Mouse (Mus musculus) liver, embryonic 16.5 days (tissue): Measurements from ENCODE around the gene Cgref1. TPM values are rescaled to one million over a fixed set of nuclear protein-coding genes. Genes with fewer than 3 reads are reported as not detected.
A peak's percentile ranks its signal among the peaks of the same experiment; 100 is the strongest.

Source experiments
- ATAC-seq: fragments of 200-750 bp; cut with Nextera tagmentation; 2 replicates; pipeline ENCODE4 v1.8.0; 2017; ENCODE audit warnings: low read depth, mild to moderate bottlenecking, moderate number of reproducible peaks, moderate library complexity
- H3K27ac ChIP-seq: fragments of 300-500 bp; sonication (generic); 2 replicates; pipeline ENCODE4 v1.5.1; 2014; ENCODE audit warnings: mild to moderate bottlenecking, low read length
- H3K27me3 ChIP-seq: fragments of 300-500 bp; sonication (generic); 2 replicates; pipeline ENCODE4 v1.6.1; 2014; ENCODE audit warnings: low read depth, low read length, mixed read lengths; ENCODE audit not compliant: control insufficient read depth, insufficient read depth
- H3K36me3 ChIP-seq: fragments of 300-500 bp; sonication (generic); 2 replicates; pipeline ENCODE4 v1.6.1; 2014; ENCODE audit warnings: mild to moderate bottlenecking; ENCODE audit not compliant: control insufficient read depth, insufficient read depth
- H3K4me1 ChIP-seq: fragments of 300-500 bp; sonication (generic); 2 replicates; pipeline ENCODE4 v1.6.1; 2014; ENCODE audit warnings: low read depth, low read length, mixed read lengths; ENCODE audit not compliant: control insufficient read depth
- H3K4me2 ChIP-seq: fragments of 300-500 bp; sonication (generic); 2 replicates; pipeline ENCODE4 v1.6.1; 2014; ENCODE audit warnings: low read depth, low read length, mixed read lengths
- H3K4me3 ChIP-seq: fragments of 300-500 bp; sonication (generic); 2 replicates; pipeline ENCODE4 v1.5.1; 2014; ENCODE audit warnings: low read depth, mild to moderate bottlenecking, low read length
- H3K9ac ChIP-seq: fragments of 300-500 bp; sonication (generic); 2 replicates; pipeline ENCODE4 v1.6.1; 2014; ENCODE audit warnings: low read depth, low read length
- H3K9me3 ChIP-seq: fragments of 300-500 bp; sonication (generic); replicated peaks from 2 replicates; pipeline ENCODE4 v1.6.1; 2016; ENCODE audit warnings: low read length; ENCODE audit not compliant: control insufficient read depth
- WGBS: fragments of 180-500 bp; shearing (Covaris S2); extraction: QIAGEN DNeasy Blood & Tissue Kit; methylation state at CpG from one replicate; pipeline ENCODE4 v1.1.7; 2014; ENCODE audit not compliant: insufficient replicate concordance; 5-methylcytosine and 5-hydroxymethylcytosine counted together
- polyA plus RNA-seq: library from polyadenylated mRNA; unstranded; fragments of >200 nt; fragmentation: Nextera tagmentation; extraction: Ambion mirVana; gene quantifications from 2 replicates; pipeline ENCODE4 v1.2.1, GENCODE M21; 2015

Cgref1 gene
- polyA plus RNA-seq, 1 experiment from 2014 or later = 3.2 TPM

DNA sequence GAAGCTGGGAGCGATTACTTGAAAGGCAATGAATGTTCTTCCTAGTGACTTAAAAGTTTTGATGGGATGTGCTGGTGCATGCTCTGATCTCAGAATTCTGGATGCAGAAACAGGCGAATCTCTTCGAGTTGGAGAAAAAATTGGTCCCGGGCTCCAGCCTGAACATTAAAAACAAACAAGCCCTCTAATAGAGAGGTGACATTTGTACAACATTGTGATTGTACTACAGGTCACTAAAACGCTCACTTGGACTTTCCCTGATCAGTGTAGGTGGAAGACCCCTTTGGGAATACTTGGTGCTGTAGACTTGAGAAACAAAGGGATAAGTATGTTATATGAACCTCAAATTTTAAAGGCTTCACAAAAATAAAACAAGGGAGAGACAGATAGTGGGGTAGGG lies 58.7 kb downstream of the Cgref1 start:
- Histone ChIP-seq H3K36me3 (no peaks in the 10 kb centered on the region), H3K4me3 (peak overlapping the region; percentile 87), H3K4me1 (peaks cover 24% of the 10 kb centered on the region), H3K4me2 (peak overlapping the region; percentile 92), H3K27me3 (no peaks in the 10 kb centered on the region), H3K9ac (peak overlapping the region; percentile 77), H3K27ac (peak overlapping the region; percentile 93), H3K9me3 (no peaks in the 10 kb centered on the region)
- 36% methylated on average over 5 of the region's 5 CpGs for WGBS
- no peak for ATAC-seq

- no peak overlapping the region for H3K9ac ChIP-seq
- no peaks in the 10 kb centered on the region for H3K36me3 ChIP-seq
- H3K4me2 ChIP-seq = peak overlapping the region; percentile 92; the same call in 1 of the 2 replicates
- H3K27me3 ChIP-seq = no peaks in the 10 kb centered on the region
- ATAC-seq = no peak
- no peak overlapping the region for H3K27ac ChIP-seq
- H3K4me3 ChIP-seq = no peak overlapping the region
- peaks cover 24% of the 10 kb centered on the region for H3K4me1 ChIP-seq
- H3K9me3 ChIP-seq = no peaks in the 10 kb centered on the region
- WGBS = 64% methylated on average over 4 of the region's 4 CpGs
These were observed 59.2 kb downstream of the Cgref1 start for GRCm38 (mm10) chr5:30886209-30886608.

Other genes with a start within 250 kb of the Cgref1 start
- gene Dpysl5, start 234.0 kb downstream of the Cgref1 start, polyA plus RNA-seq = 0.32 and 0.37 TPM in 2 replicates
- gene Mapre3, start 130.9 kb downstream of the Cgref1 start, polyA plus RNA-seq = 2.0 and 3.3 TPM in 2 replicates
- gene Tmem214, start 77.6 kb downstream of the Cgref1 start, polyA plus RNA-seq = 40.1 and 41.7 TPM in 2 replicates
- 5.7 and 6.1 TPM in 2 replicates for gene Agbl5, start 56.9 kb downstream of the Cgref1 start, polyA plus RNA-seq
- 311 and 346 TPM in 2 replicates for gene Ost4, start 37.8 kb downstream of the Cgref1 start, polyA plus RNA-seq
- gene Emilin1, start 32.2 kb downstream of the Cgref1 start, polyA plus RNA-seq = 37.2 and 39.1 TPM in 2 replicates
- 31.7 and 36.0 TPM in 2 replicates for gene Khk, start 24.2 kb downstream of the Cgref1 start, polyA plus RNA-seq
- 92.0 and 102 TPM in 2 replicates for gene Preb, start 14.8 kb upstream of the Cgref1 start, polyA plus RNA-seq
- gene Tcf23, start 23.1 kb upstream of the Cgref1 start, polyA plus RNA-seq = 0.02 and 0.07 TPM in 2 replicates
- 63.8 and 67.9 TPM in 2 replicates for gene Atraid, start 102.7 kb upstream of the Cgref1 start, polyA plus RNA-seq
- 3.1 and 4.8 TPM in 2 replicates for gene Slc5a6, start 103.3 kb upstream of the Cgref1 start, polyA plus RNA-seq
- gene Cad, start 109.2 kb upstream of the Cgref1 start, polyA plus RNA-seq = 13.0 and 14.2 TPM in 2 replicates
- not detected in 2 replicates for gene Dnajc5g, start 160.7 kb upstream of the Cgref1 start, polyA plus RNA-seq
- gene Slc30a3, start 162.6 kb upstream of the Cgref1 start, polyA plus RNA-seq = 0.39 and 0.48 TPM in 2 replicates
- 0.41 and 0.57 TPM in 2 replicates for gene Trim54, start 171.1 kb upstream of the Cgref1 start, polyA plus RNA-seq
- gene Ucn, start 193.2 kb upstream of the Cgref1 start, polyA plus RNA-seq = not detected in 2 replicates
- 20.7 and 21.5 TPM in 2 replicates for gene Mpv17, start 208.7 kb upstream of the Cgref1 start, polyA plus RNA-seq
- gene Gm29609, start 234.3 kb upstream of the Cgref1 start, polyA plus RNA-seq = 0.33 and 0.74 TPM in 2 replicates
- gene Gtf3c2, start 234.6 kb upstream of the Cgref1 start, polyA plus RNA-seq = 29.3 and 32.2 TPM in 2 replicates
- 36.0 and 36.8 TPM in 2 replicates for gene Snx17, start 247.6 kb upstream of the Cgref1 start, polyA plus RNA-seq
- 38.5 and 42.2 TPM in 2 replicates for gene Eif2b4, start 247.8 kb upstream of the Cgref1 start, polyA plus RNA-seq